10 mouse cellular contexts compared by ENCODE assay signal in the genomic region with DNA sequence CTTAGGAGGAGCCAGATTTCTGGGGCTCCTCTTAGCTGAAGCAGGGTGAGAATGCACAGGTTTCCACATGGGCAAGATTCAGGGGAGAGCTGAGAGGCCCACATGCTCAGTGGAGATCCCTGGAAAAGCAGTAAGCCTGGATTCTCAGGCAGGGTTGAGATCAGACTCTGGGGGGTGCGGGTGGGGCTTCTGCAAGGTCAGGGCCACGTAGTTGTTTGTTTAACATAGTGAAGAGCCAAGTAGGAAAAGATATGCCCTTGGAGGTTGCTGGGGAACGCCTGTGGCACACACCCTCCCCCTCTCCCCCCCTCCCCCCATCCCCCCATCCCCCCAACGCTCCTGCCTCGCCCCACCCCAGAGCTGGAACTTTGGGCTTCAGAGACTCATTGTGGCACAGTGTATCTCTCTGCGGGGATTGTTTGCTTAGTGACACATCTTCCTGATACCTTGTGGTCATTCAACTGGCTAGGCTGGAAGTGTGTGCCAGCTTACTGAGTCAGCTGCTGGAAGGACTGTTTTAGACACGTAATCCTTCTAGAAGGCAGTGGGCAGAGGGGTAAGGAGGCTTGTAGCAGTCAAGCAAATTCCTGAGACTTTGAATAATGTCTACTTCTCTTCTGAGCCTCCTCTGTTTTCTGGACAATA. TPM values are rescaled to one million over a fixed set of nuclear protein-coding genes. Genes with fewer than 3 reads are reported as not detected.
DNase-seq lines count a peak whose midpoint lies in the region; ATAC-seq and TF ChIP-seq lines count a peak whose summit lies in the region.
"Had no signal": no experiment of that assay in that cellular context is flagged by ENCODE, and none has a peak within 500 bp of the region (broad histone marks: within the 10 kb centered on the region; RNA-seq: fewer than 3 reads in every experiment).

No protein-coding gene starts in this region.

- no peaks in the 10 kb centered on the region for H3K27me3 ChIP-seq in heart, embryonic 12.5 days (replicated peaks)
- H3K27me3 ChIP-seq in embryonic facial prominence, embryonic 15.5 days = no peaks in the 10 kb centered on the region
- no peaks in the 10 kb centered on the region for H3K27me3 ChIP-seq in stomach, embryonic 16.5 days (ENCODE audit: control insufficient read depth, insufficient read depth, low read length)
- H3K27me3 ChIP-seq in hindbrain, postnatal 0 days (ENCODE audit: insufficient read depth, low read length) = no peaks in the 10 kb centered on the region
- H3K27me3 ChIP-seq: embryonic facial prominence, embryonic 12.5 days; limb, embryonic 15.5 days had no signal

- 0 out of 2 replicates have a peak, but pooled peaks have one; percentile 51 for ATAC-seq in heart, embryonic 12.5 days (ENCODE audit: insufficient number of reproducible peaks, low FRiP score)
- ATAC-seq in embryonic facial prominence, embryonic 15.5 days (ENCODE audit: insufficient number of reproducible peaks, low FRiP score, low TSS enrichment, low read depth) = 0 out of 2 replicates have a peak, but pooled peaks have one; percentile 2
- ATAC-seq in stomach, embryonic 16.5 days (ENCODE audit: insufficient read depth, low FRiP score) = peak; percentile 89
- no peak for ATAC-seq in hindbrain, postnatal 0 days

- H3K9ac ChIP-seq in heart, embryonic 12.5 days = no peak overlapping the region
- no peak overlapping the region for H3K9ac ChIP-seq in embryonic facial prominence, embryonic 15.5 days
- no peak overlapping the region for H3K9ac ChIP-seq in stomach, embryonic 16.5 days (ENCODE audit: low read length)
- H3K9ac ChIP-seq in hindbrain, postnatal 0 days (replicated peaks; ENCODE audit: low read length) = no peak overlapping the region
- H3K9ac ChIP-seq: embryonic facial prominence, embryonic 12.5 days; limb, embryonic 15.5 days had no signal

- intact Hi-C loops in heart, postnatal 36 days (cut with DNase I) = no loop called here

- no peak overlapping the region for H3K27ac ChIP-seq in heart, embryonic 12.5 days (ENCODE audit: poor library complexity, severe bottlenecking)
- no peak overlapping the region for H3K27ac ChIP-seq in embryonic facial prominence, embryonic 15.5 days (replicated peaks)
- peak overlapping the region; percentile 47 for H3K27ac ChIP-seq in stomach, embryonic 16.5 days (ENCODE audit: low read length)
- H3K27ac ChIP-seq in hindbrain, postnatal 0 days = no peak overlapping the region
- H3K27ac ChIP-seq: embryonic facial prominence, embryonic 12.5 days; limb, embryonic 15.5 days had no signal

- no peaks in the 10 kb centered on the region for H3K36me3 ChIP-seq in heart, embryonic 12.5 days
- no peaks in the 10 kb centered on the region for H3K36me3 ChIP-seq in embryonic facial prominence, embryonic 15.5 days
- no peaks in the 10 kb centered on the region for H3K36me3 ChIP-seq in stomach, embryonic 16.5 days (ENCODE audit: control insufficient read depth, insufficient read depth, low read length)
- no peaks in the 10 kb centered on the region for H3K36me3 ChIP-seq in hindbrain, postnatal 0 days (ENCODE audit: insufficient read depth, low read length)
- H3K36me3 ChIP-seq: embryonic facial prominence, embryonic 12.5 days; limb, embryonic 15.5 days had no signal

- H3K9me3 ChIP-seq in heart, embryonic 12.5 days (replicated peaks) = no peaks in the 10 kb centered on the region
- no peaks in the 10 kb centered on the region for H3K9me3 ChIP-seq in embryonic facial prominence, embryonic 15.5 days (replicated peaks)
- H3K9me3 ChIP-seq in stomach, embryonic 16.5 days (replicated peaks; ENCODE audit: control insufficient read depth, low read length) = no peaks in the 10 kb centered on the region
- no peaks in the 10 kb centered on the region for H3K9me3 ChIP-seq in hindbrain, postnatal 0 days (ENCODE audit: low read length)
- H3K9me3 ChIP-seq: embryonic facial prominence, embryonic 12.5 days; limb, embryonic 15.5 days had no signal

- no peak overlapping the region for H3K4me3 ChIP-seq in heart, embryonic 12.5 days
- no peak overlapping the region for H3K4me3 ChIP-seq in embryonic facial prominence, embryonic 15.5 days (replicated peaks)
- no peak overlapping the region for H3K4me3 ChIP-seq in stomach, embryonic 16.5 days (replicated peaks; ENCODE audit: low read length)
- no peak overlapping the region for H3K4me3 ChIP-seq in hindbrain, postnatal 0 days (ENCODE audit: low read length)
- H3K4me3 ChIP-seq: embryonic facial prominence, embryonic 12.5 days; limb, embryonic 15.5 days had no signal

- TF ChIP-seq CTCF in hindbrain, postnatal 0 days (IDR thresholded peaks at IDR 0.05; ENCODE audit: low read depth) = no peak

- 0 out of 2 replicates have a peak overlapping the region, but pooled peaks have one; percentile 1 for H3K4me2 ChIP-seq in heart, embryonic 12.5 days
- no peak overlapping the region for H3K4me2 ChIP-seq in embryonic facial prominence, embryonic 15.5 days (replicated peaks)
- H3K4me2 ChIP-seq in stomach, embryonic 16.5 days (ENCODE audit: low read depth, low read length) = no peak overlapping the region
- no peak overlapping the region for H3K4me2 ChIP-seq in hindbrain, postnatal 0 days (ENCODE audit: low read depth, low read length)
- H3K4me2 ChIP-seq: embryonic facial prominence, embryonic 12.5 days; limb, embryonic 15.5 days had no signal

- DNase-seq in heart, postnatal 36 days = no peak
- DNase-seq in ovary, adult 18-20 months (ENCODE audit: low spot score) = peak; percentile 70
- no peak for DNase-seq in ovary, postnatal 10 days (ENCODE audit: low spot score)
- DNase-seq in embryo, embryonic 11 days = no peak
- no peak for DNase-seq in hindbrain, postnatal 0 days (ENCODE audit: low spot score)

- H3K4me1 ChIP-seq in heart, embryonic 12.5 days (replicated peaks) = peaks cover 21% of the 10 kb centered on the region
- peaks cover 3% of the 10 kb centered on the region; the same call in 1 of the 2 replicates for H3K4me1 ChIP-seq in embryonic facial prominence, embryonic 15.5 days
- peaks cover 15% of the 10 kb centered on the region for H3K4me1 ChIP-seq in stomach, embryonic 16.5 days (ENCODE audit: control insufficient read depth, insufficient read depth, low read length)
- H3K4me1 ChIP-seq in hindbrain, postnatal 0 days (ENCODE audit: insufficient read depth, low read length) = no peaks in the 10 kb centered on the region

- 28% methylated on average over 5 of the region's 7 CpGs for WGBS in heart, embryonic 12.5 days
- 42% methylated on average over 6 of the region's 7 CpGs for WGBS in embryonic facial prominence, embryonic 15.5 days
- WGBS in stomach, embryonic 16.5 days = 29% methylated on average over 6 of the region's 7 CpGs
- WGBS in hindbrain, postnatal 0 days = 54% methylated on average over 5 of the region's 7 CpGs

RNA-seq across cellular contexts. Expression of a gene that starts 21.3 kb away (rescaled TPM):
- polyA plus RNA-seq in heart, embryonic 12.5 days (2016; fragmentation: Nextera tagmentation; extraction: Ambion mirVana) = 17.0 and 18.8 TPM in 2 replicates
- 10 to 100 TPM; 33.6 to 41.0 TPM for total RNA-seq in heart, postnatal 36 days (2021)
- polyA plus RNA-seq in embryonic facial prominence, embryonic 15.5 days (2015; fragmentation: Nextera tagmentation; extraction: Ambion mirVana) = 7.8 and 9.7 TPM in 2 replicates
- 6.5 and 6.9 TPM in 2 replicates for polyA plus RNA-seq in stomach, embryonic 16.5 days (2015; fragmentation: Nextera tagmentation; extraction: Ambion mirVana)
- 24.4 and 25.0 TPM in 2 replicates for total RNA-seq in hindbrain, postnatal 0 days (2014; rRNA removed)
- 7.4 and 8.0 TPM in 2 replicates for polyA plus RNA-seq in hindbrain, postnatal 0 days (2015; fragmentation: Nextera tagmentation; extraction: Ambion mirVana)

RNA-seq across cellular contexts. Expression of a gene that starts 21.9 kb away (rescaled TPM):
- 0.21 and 0.24 TPM in 2 replicates for polyA plus RNA-seq in heart, embryonic 12.5 days (2016; fragmentation: Nextera tagmentation; extraction: Ambion mirVana)
- not detected for total RNA-seq in heart, postnatal 36 days (2021)
- polyA plus RNA-seq in embryonic facial prominence, embryonic 15.5 days (2015; fragmentation: Nextera tagmentation; extraction: Ambion mirVana) = 0.62 TPM in 1 of 2 replicates, not detected in the other
- 22.7 and 27.2 TPM in 2 replicates for polyA plus RNA-seq in stomach, embryonic 16.5 days (2015; fragmentation: Nextera tagmentation; extraction: Ambion mirVana)
- total RNA-seq in hindbrain, postnatal 0 days (2014; rRNA removed) = 0.22 TPM in 1 of 2 replicates, not detected in the other
- 0.56 and 1.0 TPM in 2 replicates for polyA plus RNA-seq in hindbrain, postnatal 0 days (2015; fragmentation: Nextera tagmentation; extraction: Ambion mirVana)

RNA-seq across cellular contexts. Expression of a gene that starts 59.9 kb away (rescaled TPM):
- 7.9 and 8.7 TPM in 2 replicates for polyA plus RNA-seq in heart, embryonic 12.5 days (2016; fragmentation: Nextera tagmentation; extraction: Ambion mirVana)
- 10 to 100 TPM; 10.4 to 14.3 TPM for total RNA-seq in heart, postnatal 36 days (2021)
- polyA plus RNA-seq in embryonic facial prominence, embryonic 15.5 days (2015; fragmentation: Nextera tagmentation; extraction: Ambion mirVana) = 14.4 and 16.6 TPM in 2 replicates
- 9.9 TPM in 2 replicates for polyA plus RNA-seq in stomach, embryonic 16.5 days (2015; fragmentation: Nextera tagmentation; extraction: Ambion mirVana)
- total RNA-seq in hindbrain, postnatal 0 days (2014; rRNA removed) = 2.9 and 10.7 TPM in 2 replicates
- 8.3 and 11.2 TPM in 2 replicates for polyA plus RNA-seq in hindbrain, postnatal 0 days (2015; fragmentation: Nextera tagmentation; extraction: Ambion mirVana)

Comparison
In these comparisons a context has a peak if more than half of its experiments do, and no peak if none do; other contexts are left out.
1. RNA of a gene that starts 21.9 kb away (polyA plus RNA-seq): 22.7 to 27.2 TPM in stomach, embryonic 16.5 days; 0.56 to 1.0 TPM in hindbrain, postnatal 0 days, 0.21 to 0.24 TPM in heart, embryonic 12.5 days and 0.62 TPM in embryonic facial prominence, embryonic 15.5 days; every median in the first group is over 10 times any median in the second.